Mouse (Mus musculus) kidney, adult 11 months (tissue): ENCODE measurements at regions not wholly inside any gene's neighbourhood (a gene's known extent, or its start where the extent isn't known, plus 50 kb on each side); places are given as distances from the start of the nearest gene placed in this dataset.
A peak's percentile ranks its signal among the peaks of the same experiment; 100 is the strongest.

ENCODE experiments used
- DNase-seq: peaks from one replicate; pipeline ENCODE4 v3.0.0; 2022

- no peak for DNase-seq
These were observed 1541.6 kb upstream of the Gulo start for GRCm38 (mm10) chr14:67550462-67551185.

GRCm38 (mm10) chr14:67548750-67549149, 1539.7 kb upstream of the Gulo start:
- no peak for DNase-seq

- no peak for DNase-seq
These were observed 1536.0 kb upstream of the Gulo start for GRCm38 (mm10) chr14:67545036-67545435.

GRCm38 (mm10) chr14:67541271-67541711, 1532.3 kb upstream of the Gulo start:
- DNase-seq = no peak

GRCm38 (mm10) chr14:67538696-67539095, 1529.7 kb upstream of the Gulo start:
- no peak for DNase-seq

GRCm38 (mm10) chr14:67536787-67537659, 1528.0 kb upstream of the Gulo start:
- DNase-seq = no peak

GRCm38 (mm10) chr14:67506729-67507395, 1497.9 kb upstream of the Gulo start:
- DNase-seq = no peak

- no peak for DNase-seq
These were observed 1483.1 kb upstream of the Gulo start for GRCm38 (mm10) chr14:67492086-67492485.

- peak; percentile 16 for DNase-seq
These were observed 1477.7 kb upstream of the Gulo start for GRCm38 (mm10) chr14:67486676-67487075.

- DNase-seq = no peak
These were observed 1476.4 kb upstream of the Gulo start for GRCm38 (mm10) chr14:67485449-67485800.

GRCm38 (mm10) chr14:67484533-67485448, 1475.8 kb upstream of the Gulo start:
- DNase-seq = no peak
